Mouse (Mus musculus) macrophage (primary cell): ENCODE results near the gene Hoxd12. TPM values are rescaled to one million over a fixed set of nuclear protein-coding genes. Genes with fewer than 3 reads are reported as not detected.

Experiments
- H3K27ac ChIP-seq: fragments of 350-480 bp; formaldehyde crosslinking; 2 replicates; pipeline ENCODE4 v1.9.0; 2021
- H3K36me3 ChIP-seq: fragments of 350-480 bp; formaldehyde crosslinking; 2 replicates; pipeline ENCODE4 v1.9.0; 2021; ENCODE audit errors: inconsistent target
- H3K4me3 ChIP-seq: fragments of 350-480 bp; formaldehyde crosslinking; 2 replicates; pipeline ENCODE4 v1.9.0; 2021; ENCODE audit errors: inconsistent target
- H3K79me2 ChIP-seq: fragments of 350-480 bp; formaldehyde crosslinking; 2 replicates; pipeline ENCODE4 v1.9.0; 2021; ENCODE audit errors: inconsistent target
- WGBS: methylation state at CpG from one replicate; pipeline ENCODE4 v1.1.7; 2026; ENCODE audit warnings: inconsistent platforms; ENCODE audit not compliant: missing documents; 5-methylcytosine and 5-hydroxymethylcytosine counted together
- polyA plus RNA-seq: library from polyadenylated mRNA; stranded (reverse); fragments of 250-400 nt; gene quantifications from 3 replicates; pipeline ENCODE4 v1.2.4, GENCODE M21; 2018; ENCODE audit warnings: inconsistent platforms

The Hoxd12 gene
- polyA plus RNA-seq, 1 experiment from 2014 or later, result not detected

DNA sequence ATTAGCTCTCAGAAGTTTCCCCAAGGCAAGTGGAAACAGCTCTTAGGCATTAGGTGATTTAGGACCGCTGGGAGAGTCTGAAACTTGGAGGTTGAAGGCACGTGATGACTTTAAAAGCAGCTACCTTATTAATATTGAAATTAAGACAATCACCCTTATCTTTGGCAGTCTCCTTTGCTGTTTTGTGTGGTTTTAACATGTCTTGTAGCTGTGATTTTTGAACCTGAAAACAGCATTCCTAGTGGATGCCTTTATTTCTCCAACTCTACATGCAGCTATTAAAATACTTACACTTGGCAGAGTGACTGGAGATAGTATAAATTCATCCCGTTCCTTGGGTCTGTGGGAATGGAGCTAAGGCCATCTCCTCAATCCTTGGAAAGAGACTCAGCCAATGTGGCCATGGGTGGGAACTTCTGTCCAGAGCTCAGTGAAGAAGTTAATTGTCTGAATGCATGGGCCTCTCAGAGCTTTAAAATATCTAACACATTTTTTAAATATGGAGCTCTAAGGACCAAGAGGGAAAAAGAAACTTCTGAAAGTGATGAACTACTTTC, 4.1 kb upstream of the Hoxd12 start:
- Histone ChIP-seq H3K27ac (no peak overlapping the region), H3K79me2 (no peaks in the 10 kb centered on the region), H3K36me3 (no peaks in the 10 kb centered on the region), H3K4me3 (no peak overlapping the region)
- WGBS, result 26% methylated on average over 3 of the region's 3 CpGs

DNA sequence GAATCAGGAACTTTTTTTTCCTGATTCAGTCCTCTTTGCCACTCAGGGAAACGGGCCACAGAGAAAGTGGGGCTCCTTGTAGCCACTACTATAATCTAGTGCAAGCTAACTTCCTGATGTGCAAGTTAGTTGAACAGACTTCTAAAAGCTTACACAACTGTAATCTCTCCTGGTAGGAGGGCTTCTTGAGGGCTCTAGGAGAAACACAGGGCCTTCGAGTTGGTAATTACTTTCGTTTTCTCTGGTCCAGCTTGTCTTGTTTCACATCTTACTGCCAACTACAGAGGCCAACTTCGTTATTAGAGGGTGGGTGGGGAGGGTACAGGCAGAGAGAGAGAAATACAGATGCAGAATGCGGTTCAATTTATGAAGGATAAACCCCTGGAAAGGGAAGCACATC, 3.0 kb upstream of the Hoxd12 start:
- no peaks in the 10 kb centered on the region for H3K79me2 ChIP-seq
- WGBS, result 38% methylated on average over 5 of the region's 5 CpGs
- H3K4me3 ChIP-seq, result no peak overlapping the region
- no peaks in the 10 kb centered on the region for H3K36me3 ChIP-seq
- H3K27ac ChIP-seq, result no peak overlapping the region

DNA sequence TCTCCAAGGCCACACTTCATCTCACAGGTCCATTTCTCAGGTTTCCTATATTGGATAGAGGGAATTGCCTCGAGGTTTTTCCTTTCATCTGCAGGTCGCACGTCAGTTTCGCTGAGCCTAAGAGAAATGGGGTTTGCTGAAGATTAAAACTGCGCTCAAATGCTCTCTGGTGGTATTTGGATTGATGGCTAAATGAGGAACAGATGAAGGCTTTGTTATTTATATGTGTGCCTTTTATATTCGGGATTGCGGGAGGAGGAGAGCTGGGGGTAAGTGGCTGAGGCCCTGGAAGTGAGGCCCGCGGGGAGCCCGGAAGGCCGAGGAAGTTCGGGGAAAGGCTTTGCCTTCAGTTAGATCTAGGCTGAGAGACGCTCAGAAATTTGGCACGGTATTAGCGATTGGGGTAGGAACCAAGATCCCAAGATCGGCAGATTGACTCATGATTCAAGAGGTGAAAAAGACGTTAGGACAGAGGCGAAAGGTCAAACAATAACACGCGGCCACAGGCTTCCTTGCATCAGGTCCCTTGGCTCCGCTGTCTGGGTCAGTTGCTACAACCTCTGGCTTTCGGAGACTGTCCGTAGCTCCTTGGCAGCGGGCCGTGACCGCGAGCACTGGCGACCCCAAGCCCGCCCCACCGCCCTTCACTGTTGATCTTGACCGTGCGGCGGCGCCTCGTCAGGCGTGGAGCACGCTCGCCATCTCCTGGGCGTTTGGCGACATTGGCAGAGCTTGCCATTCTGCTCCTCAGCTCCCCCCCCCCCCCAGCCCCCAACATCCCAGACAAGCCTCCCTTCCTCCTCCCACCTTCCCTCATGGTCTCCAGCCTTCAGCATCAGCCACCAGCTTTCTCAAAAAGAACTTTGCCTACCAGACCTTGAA, 2.1 kb upstream of the Hoxd12 start:
- Histone ChIP-seq H3K4me3 (no peak overlapping the region), H3K79me2 (no peaks in the 10 kb centered on the region), H3K27ac (no peak overlapping the region), H3K36me3 (no peaks in the 10 kb centered on the region)
- WGBS, result 7% methylated on average over 28 of the region's 40 CpGs

DNA sequence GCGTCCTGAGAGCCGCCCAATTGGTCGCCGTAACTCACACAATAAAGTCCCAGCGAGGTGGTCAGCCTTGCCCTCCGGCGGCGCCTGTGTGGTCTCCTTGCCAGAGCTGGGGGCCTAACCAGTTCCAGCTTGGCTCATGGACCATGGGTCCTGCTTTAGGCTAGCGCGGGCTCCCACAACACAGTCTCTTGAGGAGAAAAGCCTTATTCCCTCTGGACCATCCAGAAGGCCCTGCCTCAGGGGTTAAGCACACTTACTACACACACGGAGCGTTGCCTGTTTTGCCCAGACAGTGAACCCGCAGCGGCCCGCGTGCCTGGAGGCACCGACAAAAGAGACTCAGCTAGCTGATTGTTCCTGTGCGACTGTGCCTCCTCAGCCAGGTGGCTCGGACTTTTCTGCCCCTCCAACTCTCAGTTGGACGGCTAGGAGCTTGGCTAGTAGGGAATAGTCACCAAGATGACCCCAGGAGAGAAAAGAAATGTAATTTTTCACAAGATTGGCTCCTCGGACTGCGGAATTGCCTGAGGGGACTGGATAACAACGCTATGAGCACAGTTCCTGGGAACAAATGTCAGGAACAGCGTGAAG, 883 bp upstream of the Hoxd12 start:
- Histone ChIP-seq H3K27ac (no peak overlapping the region), H3K4me3 (no peak overlapping the region), H3K79me2 (no peaks in the 10 kb centered on the region), H3K36me3 (no peaks in the 10 kb centered on the region)
- WGBS, result 7% methylated on average over 21 of the region's 24 CpGs

DNA sequence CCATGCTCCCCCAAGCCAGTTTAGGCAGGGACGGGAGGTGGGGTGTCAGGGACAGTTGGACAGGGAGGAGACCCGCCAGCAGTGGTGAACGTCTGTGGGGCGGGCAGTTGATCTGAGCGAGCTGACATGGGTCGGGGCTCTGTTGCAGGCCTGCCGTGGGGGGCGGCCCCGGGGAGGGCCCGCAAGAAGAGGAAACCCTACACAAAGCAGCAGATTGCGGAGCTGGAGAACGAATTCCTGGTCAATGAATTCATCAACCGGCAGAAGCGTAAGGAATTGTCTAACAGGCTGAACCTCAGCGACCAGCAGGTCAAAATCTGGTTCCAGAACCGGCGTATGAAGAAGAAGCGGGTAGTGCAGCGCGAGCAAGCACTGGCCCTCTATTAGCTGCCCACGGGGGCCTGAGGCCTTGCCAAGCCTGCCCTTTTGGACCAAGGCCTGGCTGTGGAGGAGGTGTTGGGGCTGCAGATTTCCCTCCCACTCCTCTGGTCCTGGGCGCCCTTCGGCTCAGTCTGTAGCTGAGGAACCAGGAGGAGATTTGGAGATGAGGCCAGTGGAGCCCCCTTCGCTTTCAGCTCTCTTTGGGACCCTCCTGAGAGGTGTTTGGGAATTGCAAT, 961 bp downstream of the Hoxd12 start:
- Histone ChIP-seq H3K4me3 (no peak overlapping the region), H3K79me2 (no peaks in the 10 kb centered on the region), H3K27ac (no peak overlapping the region), H3K36me3 (no peaks in the 10 kb centered on the region)
- 13% methylated on average over 23 of the region's 24 CpGs for WGBS

DNA sequence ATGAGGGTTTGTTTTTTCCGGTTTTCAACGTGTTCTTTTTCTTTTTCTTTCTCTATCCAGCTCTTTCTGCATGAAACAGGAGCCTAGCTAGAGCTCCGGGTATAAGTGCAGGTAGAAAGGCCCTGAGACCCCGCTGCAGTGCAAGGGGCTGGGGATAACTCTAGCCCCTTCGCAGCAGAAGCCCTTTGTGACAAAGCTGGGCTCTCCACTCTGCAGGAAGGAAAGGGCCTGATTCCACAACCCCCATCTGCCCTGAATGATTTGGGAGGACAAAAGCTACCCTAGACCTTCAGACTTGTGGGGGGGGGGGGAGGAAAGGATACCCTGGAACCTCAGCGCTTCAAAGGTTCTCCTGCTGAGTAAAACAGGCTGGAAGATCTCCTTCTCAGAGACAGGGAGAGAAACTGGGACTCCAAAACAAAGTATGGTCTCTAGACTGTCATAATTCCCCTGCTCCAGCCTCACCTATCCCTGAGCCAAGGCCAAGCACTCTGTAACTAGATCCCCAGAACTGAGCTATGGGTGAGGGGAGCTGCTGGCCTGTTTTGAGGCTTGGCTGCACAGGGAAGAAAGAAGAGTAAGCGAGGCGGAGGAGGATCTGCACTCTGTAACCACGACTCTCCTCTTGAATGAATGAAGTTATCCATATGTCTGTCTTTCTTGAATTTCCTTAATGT, 1.7 kb downstream of the Hoxd12 start:
- 13% methylated on average over 9 of the region's 9 CpGs for WGBS
- Histone ChIP-seq H3K4me3 (no peak overlapping the region), H3K27ac (no peak overlapping the region)

DNA sequence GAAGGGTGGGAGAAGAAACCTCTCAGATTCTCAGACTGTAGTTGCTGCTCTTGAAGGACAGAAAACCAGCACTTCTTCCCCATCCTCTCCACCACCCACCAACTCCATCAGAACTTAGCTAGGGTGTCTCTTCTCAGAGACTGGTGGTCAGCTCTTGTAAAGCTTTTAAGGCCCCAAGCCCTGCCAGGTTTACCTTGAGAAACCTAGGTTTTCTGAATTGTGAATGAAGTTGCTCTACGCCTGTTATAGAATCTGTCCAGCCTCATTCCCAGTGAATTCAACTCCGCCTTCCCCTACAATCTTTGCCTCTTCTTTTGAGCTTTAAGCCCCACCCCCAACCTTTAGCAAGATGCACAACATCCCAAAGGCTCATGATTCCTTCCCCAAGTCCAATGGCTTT, 2.3 kb downstream of the Hoxd12 start:
- Histone ChIP-seq H3K4me3 (no peak overlapping the region), H3K27ac (no peak overlapping the region), H3K79me2 (no peaks in the 10 kb centered on the region), H3K36me3 (no peaks in the 10 kb centered on the region)
- WGBS, result 46% methylated on average over 2 of the region's 2 CpGs

More for the DNA sequence above, 1.7 kb downstream of the Hoxd12 start:
- H3K79me2 ChIP-seq, result no peaks in the 10 kb centered on the region
- no peaks in the 10 kb centered on the region for H3K36me3 ChIP-seq

DNA sequence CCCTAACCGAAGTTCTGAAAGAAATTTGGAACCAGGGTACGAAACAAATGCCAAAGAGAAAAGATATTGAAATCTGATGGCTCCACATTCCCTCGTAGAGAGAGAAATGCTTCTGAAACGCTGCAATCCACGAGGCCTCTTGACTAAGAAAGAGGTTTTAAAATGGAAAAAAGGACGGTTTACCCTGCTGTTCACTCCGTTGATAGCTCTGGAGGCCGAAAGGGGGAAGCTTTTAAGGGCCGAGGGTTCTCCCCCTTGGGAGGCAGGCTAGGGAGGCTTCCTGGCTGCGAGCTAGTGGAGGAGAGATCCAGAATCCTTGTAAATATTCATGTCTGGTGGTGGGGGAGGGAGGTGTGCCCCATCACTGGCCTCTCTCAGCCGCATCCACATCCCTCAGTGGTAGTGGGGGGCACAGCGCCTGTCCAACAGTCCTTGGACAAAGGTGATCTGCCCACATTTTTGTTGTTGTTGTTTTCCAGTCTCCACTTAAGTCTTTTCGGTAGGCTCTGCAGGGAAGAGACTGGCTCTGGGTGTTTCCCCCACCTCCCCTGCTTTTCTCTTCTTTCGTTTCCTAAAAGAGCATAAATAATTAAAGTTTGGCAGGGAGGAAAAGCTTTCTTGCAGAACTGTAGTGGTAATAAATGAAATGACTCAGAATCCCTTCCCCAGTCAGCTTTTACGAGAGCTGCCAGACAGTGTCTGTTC, 4.2 kb downstream of the Hoxd12 start, which contains the start of gene Hoxd11:
Gene Hoxd11 (plus strand): TSS at position 667 of the 705 bp plus-strand sequence.
- WGBS, result 5% methylated on average over 15 of the region's 15 CpGs
- Histone ChIP-seq H3K36me3 (no peaks in the 10 kb centered on the region), H3K27ac (no peak within 1 kb of the TSS), H3K79me2 (no peaks in the 10 kb centered on the region), H3K4me3 (no peak within 1 kb of the TSS)

DNA sequence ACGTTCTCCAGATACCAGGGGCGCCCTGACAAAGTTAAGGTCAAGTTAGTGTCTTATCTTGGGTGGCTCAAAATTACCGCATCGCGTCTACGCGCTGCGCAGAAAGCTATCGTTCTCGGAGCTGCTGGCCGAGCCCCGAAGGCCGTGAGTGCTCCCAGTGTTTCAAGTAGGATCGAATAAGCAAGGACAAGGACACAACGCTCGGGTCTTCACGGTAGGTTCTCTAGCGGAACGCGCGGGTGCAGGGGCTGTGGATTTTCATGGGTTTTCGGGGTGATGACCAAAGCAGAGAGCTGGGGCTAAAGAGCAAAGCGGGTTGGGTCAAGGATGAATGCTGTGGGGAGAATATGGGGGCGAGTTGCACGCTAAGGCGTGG, 4.8 kb downstream of the Hoxd12 start:
- H3K79me2 ChIP-seq, result no peaks in the 10 kb centered on the region
- H3K4me3 ChIP-seq, result no peak overlapping the region
- no peaks in the 10 kb centered on the region for H3K36me3 ChIP-seq

DNA sequence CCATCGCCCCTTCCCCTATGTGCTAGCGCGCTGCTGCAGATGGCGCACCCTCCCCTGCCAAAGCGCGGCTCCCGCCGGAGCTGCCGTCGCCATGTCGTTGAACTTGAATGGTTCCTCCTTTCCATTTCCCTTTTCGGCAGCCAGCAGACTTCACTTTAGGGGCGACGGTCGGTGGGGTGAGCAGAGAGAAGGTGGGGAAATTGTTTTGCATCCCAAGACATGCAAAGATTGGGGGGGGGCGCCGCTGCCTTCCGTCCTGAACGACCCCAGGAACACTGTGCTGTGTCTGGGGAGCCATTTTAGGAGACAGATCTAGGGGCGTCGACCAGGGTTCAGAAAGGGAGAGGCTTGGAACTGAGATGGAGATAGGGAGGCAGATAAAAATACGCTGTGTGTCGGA, 5.2 kb downstream of the Hoxd12 start:
- Histone ChIP-seq H3K4me3 (no peak overlapping the region), H3K27ac (no peak overlapping the region), H3K79me2 (no peaks in the 10 kb centered on the region), H3K36me3 (no peaks in the 10 kb centered on the region)
- WGBS, result 7% methylated on average over 23 of the region's 23 CpGs

More for the DNA sequence above, 4.8 kb downstream of the Hoxd12 start:
- 4% methylated on average over 26 of the region's 26 CpGs for WGBS
- H3K27ac ChIP-seq, result no peak overlapping the region

DNA sequence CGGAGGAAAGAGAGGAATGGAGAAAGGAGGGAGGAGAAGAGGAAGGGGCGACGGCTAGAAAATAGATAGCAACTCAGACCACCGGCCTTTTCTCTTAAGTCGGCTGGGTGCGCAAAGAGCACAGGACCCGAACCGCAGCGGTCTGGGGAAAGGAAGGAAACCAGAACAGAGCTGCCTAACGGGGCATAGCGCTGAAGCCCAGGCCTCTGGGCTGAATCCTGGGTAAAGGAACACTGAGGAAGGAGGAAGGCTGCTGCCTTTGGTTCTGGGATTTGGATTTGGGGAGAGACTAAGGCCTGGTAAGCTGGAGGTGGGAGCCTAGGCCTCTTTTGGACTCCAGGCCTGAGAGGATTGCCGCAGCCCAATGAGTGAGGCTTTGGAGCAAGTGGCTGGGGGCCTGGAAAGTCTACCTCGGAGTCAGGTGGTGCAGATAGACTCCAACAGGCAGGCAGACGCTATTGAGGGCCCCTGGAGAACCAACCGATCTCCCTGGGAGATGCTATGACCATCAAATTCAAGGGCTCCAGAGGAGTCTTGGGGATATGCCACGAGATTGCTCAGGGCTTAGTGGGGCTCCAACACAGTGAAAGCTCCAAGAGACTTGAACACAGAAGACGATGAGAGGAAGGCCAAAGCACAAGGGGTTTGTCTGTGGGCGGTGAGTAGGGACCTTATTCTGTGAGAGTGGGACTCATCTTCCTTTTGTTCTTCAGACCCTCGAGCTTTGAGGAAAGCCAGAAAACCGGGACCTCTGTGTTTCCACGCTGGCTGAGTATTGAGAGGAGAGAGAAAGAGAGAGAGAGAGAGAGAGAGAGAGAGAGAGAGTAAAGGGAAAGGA, 6.0 kb downstream of the Hoxd12 start:
- Histone ChIP-seq H3K79me2 (no peaks in the 10 kb centered on the region), H3K4me3 (no peak overlapping the region), H3K27ac (no peak overlapping the region), H3K36me3 (no peaks in the 10 kb centered on the region)
- WGBS, result 8% methylated on average over 21 of the region's 21 CpGs

DNA sequence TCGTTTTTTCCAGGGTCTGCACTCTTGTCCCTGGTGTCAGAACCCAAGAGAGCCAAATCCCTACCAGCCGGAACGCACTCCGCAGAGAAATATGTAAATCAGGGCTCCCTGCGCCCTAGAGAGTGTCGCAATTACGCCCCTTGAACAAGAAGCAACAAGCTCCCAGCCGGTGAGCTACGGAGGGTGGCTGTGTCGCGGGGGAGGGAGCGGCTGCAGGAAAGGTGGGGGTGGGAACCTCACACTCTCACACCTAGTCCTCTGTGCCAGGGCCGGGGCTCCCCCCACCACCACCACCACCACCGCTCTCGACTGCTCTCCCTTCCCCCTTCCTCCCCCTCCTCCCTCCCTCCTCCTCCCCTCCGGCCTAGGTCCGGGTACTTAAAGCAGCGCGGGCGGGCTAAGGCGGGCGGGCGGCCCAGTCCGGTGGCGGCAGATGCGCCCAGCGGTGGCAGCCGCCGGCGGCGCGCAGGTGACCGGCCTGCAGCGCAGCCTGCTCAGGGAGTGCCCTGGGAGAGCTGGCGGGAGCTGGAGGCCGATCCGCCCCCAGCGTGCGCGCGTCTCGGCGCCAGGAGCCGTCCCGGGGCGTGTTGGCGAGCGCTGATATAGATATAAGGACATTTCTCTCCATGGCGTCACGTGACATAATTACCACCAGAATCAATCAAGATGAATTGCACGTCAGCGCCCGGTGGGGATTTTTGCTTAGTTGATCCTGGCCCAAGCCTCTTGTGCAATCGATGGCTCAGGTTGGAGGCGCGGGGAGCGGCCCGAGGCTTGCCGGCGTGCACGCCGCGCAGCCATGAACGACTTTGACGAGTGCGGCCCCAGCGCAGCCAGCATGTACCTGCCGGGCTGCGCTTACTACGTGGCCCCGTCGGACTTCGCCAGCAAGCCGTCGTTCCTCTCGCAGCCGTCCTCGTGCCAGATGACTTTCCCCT, 7.0 kb downstream of the Hoxd12 start:
- no peaks in the 10 kb centered on the region for H3K36me3 ChIP-seq
- H3K27ac ChIP-seq, result no peak overlapping the region
- H3K79me2 ChIP-seq, result no peaks in the 10 kb centered on the region
- WGBS, result 6% methylated on average over 75 of the region's 78 CpGs
- H3K4me3 ChIP-seq, result no peak overlapping the region
